Mouse (Mus musculus): Measurements from ENCODE around the gene Tmem135. TPM values are rescaled to one million over a fixed set of nuclear protein-coding genes. Genes with fewer than 3 reads are reported as not detected.
A peak's percentile ranks its signal among the peaks of the same experiment; 100 is the strongest.
"Not testable (repeated sequence)": the region's sequence is repeated elsewhere in the genome, so short reads cannot be mapped to it uniquely, and the experiment has no call there.

Gene Tmem135
- polyA plus RNA-seq, 1 experiment from 2014 or later, result 24.5 TPM

GRCm38 (mm10) chr7:89336434-89336833 lies 67.6 kb downstream of the Tmem135 start:
- Histone ChIP-seq H3K36me3 (no peaks in the 10 kb centered on the region), H3K27me3 (no peaks in the 10 kb centered on the region), H3K9me3 (no peaks in the 10 kb centered on the region), H3K9ac (no peak overlapping the region), H3K4me1 (replicated peaks) (peaks cover 36% of the 10 kb centered on the region), H3K27ac (no peak overlapping the region), H3K4me3 (no peak overlapping the region), H3K4me2 (peak overlapping the region; percentile 78)
- 96% methylated on average over 1 of the region's 1 CpGs for WGBS
- no peak for ATAC-seq (ENCODE audit: low FRiP score)

- Histone ChIP-seq H3K4me2 (no peak overlapping the region), H3K36me3 (peaks cover 5% of the 10 kb centered on the region; the same call in 1 of the 2 replicates)
- no peak for ATAC-seq (ENCODE audit: low FRiP score)
Observed at GRCm38 (mm10) chr7:89335316-89335715, 68.7 kb downstream of the Tmem135 start.

GRCm38 (mm10) chr7:89329896-89330295 lies 74.1 kb downstream of the Tmem135 start:
- no peaks in the 10 kb centered on the region for H3K4me1 ChIP-seq (replicated peaks)
- peaks cover 5% of the 10 kb centered on the region; the same call in 1 of the 2 replicates for H3K36me3 ChIP-seq
- H3K4me3 ChIP-seq, result no peak overlapping the region
- no peak overlapping the region for H3K9ac ChIP-seq
- no peak overlapping the region for H3K27ac ChIP-seq
- no peaks in the 10 kb centered on the region for H3K9me3 ChIP-seq
- WGBS, result 95% methylated on average over 1 of the region's 1 CpGs
- H3K4me2 ChIP-seq, result no peak overlapping the region
- H3K27me3 ChIP-seq, result no peaks in the 10 kb centered on the region
- ATAC-seq (ENCODE audit: low FRiP score), result no peak

More at GRCm38 (mm10) chr7:89335316-89335715, 68.7 kb downstream of the Tmem135 start:
- peaks cover 36% of the 10 kb centered on the region for H3K4me1 ChIP-seq (replicated peaks)
- H3K9ac ChIP-seq, result no peak overlapping the region
- H3K9me3 ChIP-seq, result no peaks in the 10 kb centered on the region
- H3K4me3 ChIP-seq, result no peak overlapping the region
- no peak overlapping the region for H3K27ac ChIP-seq
- H3K27me3 ChIP-seq, result no peaks in the 10 kb centered on the region

GRCm38 (mm10) chr7:89327731-89328130 lies 76.3 kb downstream of the Tmem135 start:
- Histone ChIP-seq H3K9ac (no peak overlapping the region), H3K4me2 (no peak overlapping the region), H3K27me3 (no peaks in the 10 kb centered on the region), H3K4me1 (replicated peaks) (no peaks in the 10 kb centered on the region), H3K27ac (no peak overlapping the region), H3K36me3 (peaks cover 5% of the 10 kb centered on the region; the same call in 1 of the 2 replicates), H3K4me3 (no peak overlapping the region), H3K9me3 (no peaks in the 10 kb centered on the region)
- 92% methylated on average over 5 of the region's 5 CpGs for WGBS
- no peak for ATAC-seq (ENCODE audit: low FRiP score)

GRCm38 (mm10) chr7:89326761-89327160 lies 77.3 kb downstream of the Tmem135 start:
- H3K4me3 ChIP-seq, result no peak overlapping the region
- no peak overlapping the region for H3K27ac ChIP-seq
- no peak overlapping the region for H3K4me2 ChIP-seq
- WGBS, result 82% methylated on average over 4 of the region's 4 CpGs
- no peaks in the 10 kb centered on the region for H3K27me3 ChIP-seq
- no peaks in the 10 kb centered on the region for H3K4me1 ChIP-seq (replicated peaks)
- peaks cover 5% of the 10 kb centered on the region; the same call in 1 of the 2 replicates for H3K36me3 ChIP-seq
- ATAC-seq (ENCODE audit: low FRiP score), result no peak
- no peak overlapping the region for H3K9ac ChIP-seq
- no peaks in the 10 kb centered on the region for H3K9me3 ChIP-seq

GRCm38 (mm10) chr7:89326202-89326601 lies 77.8 kb downstream of the Tmem135 start:
- no peak overlapping the region for H3K27ac ChIP-seq
- no peaks in the 10 kb centered on the region for H3K4me1 ChIP-seq (replicated peaks)
- H3K9me3 ChIP-seq, result no peaks in the 10 kb centered on the region
- no peaks in the 10 kb centered on the region for H3K27me3 ChIP-seq
- no peak overlapping the region for H3K4me3 ChIP-seq
- peaks cover 5% of the 10 kb centered on the region; the same call in 1 of the 2 replicates for H3K36me3 ChIP-seq
- H3K4me2 ChIP-seq, result no peak overlapping the region
- ATAC-seq (ENCODE audit: low FRiP score), result no peak
- no peak overlapping the region for H3K9ac ChIP-seq
- 92% methylated on average over 5 of the region's 5 CpGs for WGBS

GRCm38 (mm10) chr7:89322741-89323140 lies 81.3 kb downstream of the Tmem135 start:
- H3K27me3 ChIP-seq; H3K9me3 ChIP-seq; H3K4me2 ChIP-seq; H3K27ac ChIP-seq; H3K4me1 ChIP-seq (replicated peaks); H3K9ac ChIP-seq; H3K4me3 ChIP-seq; ATAC-seq (ENCODE audit: low FRiP score); H3K36me3 ChIP-seq: not testable (repeated sequence)
- WGBS, result 79% methylated on average over 4 of the region's 4 CpGs

GRCm38 (mm10) chr7:89319351-89319750 lies 84.7 kb downstream of the Tmem135 start:
- Histone ChIP-seq H3K27me3 (no peaks in the 10 kb centered on the region), H3K4me2 (no peak overlapping the region), H3K9me3 (no peaks in the 10 kb centered on the region), H3K36me3 (no peaks in the 10 kb centered on the region), H3K4me1 (replicated peaks) (no peaks in the 10 kb centered on the region), H3K4me3 (no peak overlapping the region), H3K27ac (no peak overlapping the region), H3K9ac (no peak overlapping the region)
- 81% methylated on average over 1 of the region's 1 CpGs for WGBS
- ATAC-seq (ENCODE audit: low FRiP score), result no peak

GRCm38 (mm10) chr7:89317088-89317487 lies 86.9 kb downstream of the Tmem135 start:
- ATAC-seq (ENCODE audit: low FRiP score); H3K27ac ChIP-seq; H3K4me1 ChIP-seq (replicated peaks); H3K9ac ChIP-seq; H3K36me3 ChIP-seq; H3K4me3 ChIP-seq; H3K9me3 ChIP-seq; H3K27me3 ChIP-seq; H3K4me2 ChIP-seq: not testable (repeated sequence)
- WGBS, result 95% methylated on average over 1 of the region's 1 CpGs

- Histone ChIP-seq H3K4me2 (no peak overlapping the region), H3K27ac (no peak overlapping the region), H3K36me3 (0 out of 2 replicates have a peak, but pooled peaks cover 3% of the 10 kb centered on the region), H3K27me3 (no peaks in the 10 kb centered on the region), H3K9ac (no peak overlapping the region), H3K9me3 (0 out of 2 replicates have a peak, but pooled peaks cover 4% of the 10 kb centered on the region), H3K4me1 (replicated peaks) (no peaks in the 10 kb centered on the region), H3K4me3 (no peak overlapping the region)
- 94% methylated on average over 3 of the region's 3 CpGs for WGBS
- ATAC-seq (ENCODE audit: low FRiP score), result no peak
Observed at GRCm38 (mm10) chr7:89316112-89316511, 87.9 kb downstream of the Tmem135 start.

- Histone ChIP-seq H3K27ac (no peak overlapping the region), H3K4me1 (replicated peaks) (0 out of 2 replicates have a peak, but pooled peaks cover 3% of the 10 kb centered on the region), H3K9ac (no peak overlapping the region), H3K4me2 (no peak overlapping the region), H3K9me3 (0 out of 2 replicates have a peak, but pooled peaks cover 4% of the 10 kb centered on the region), H3K36me3 (0 out of 2 replicates have a peak, but pooled peaks cover 3% of the 10 kb centered on the region), H3K4me3 (no peak overlapping the region), H3K27me3 (no peaks in the 10 kb centered on the region)
- no peak for ATAC-seq (ENCODE audit: low FRiP score)
- 87% methylated on average over 1 of the region's 1 CpGs for WGBS
Observed at GRCm38 (mm10) chr7:89311555-89311954, 92.5 kb downstream of the Tmem135 start.

- 0 out of 2 replicates have a peak, but pooled peaks cover 4% of the 10 kb centered on the region for H3K9me3 ChIP-seq
- H3K4me3 ChIP-seq, result no peak overlapping the region
- 85% methylated on average over 3 of the region's 3 CpGs for WGBS
Observed at GRCm38 (mm10) chr7:89308926-89309325, 95.1 kb downstream of the Tmem135 start.

GRCm38 (mm10) chr7:89308238-89308637 lies 95.8 kb downstream of the Tmem135 start:
- Histone ChIP-seq H3K36me3 (peaks cover 5% of the 10 kb centered on the region), H3K9ac (no peak overlapping the region), H3K4me1 (replicated peaks) (0 out of 2 replicates have a peak, but pooled peaks cover 3% of the 10 kb centered on the region), H3K27ac (no peak overlapping the region), H3K9me3 (0 out of 2 replicates have a peak, but pooled peaks cover 4% of the 10 kb centered on the region), H3K4me3 (no peak overlapping the region), H3K27me3 (no peaks in the 10 kb centered on the region), H3K4me2 (no peak overlapping the region)
- 88% methylated on average over 11 of the region's 11 CpGs for WGBS
- ATAC-seq (ENCODE audit: low FRiP score), result no peak

More at GRCm38 (mm10) chr7:89308926-89309325, 95.1 kb downstream of the Tmem135 start:
- H3K4me2 ChIP-seq, result no peak overlapping the region
- H3K27me3 ChIP-seq, result no peaks in the 10 kb centered on the region
- ATAC-seq (ENCODE audit: low FRiP score), result no peak
- 0 out of 2 replicates have a peak, but pooled peaks cover 3% of the 10 kb centered on the region for H3K4me1 ChIP-seq (replicated peaks)
- H3K36me3 ChIP-seq, result 0 out of 2 replicates have a peak, but pooled peaks cover 3% of the 10 kb centered on the region
- H3K9ac ChIP-seq, result no peak overlapping the region
- no peak overlapping the region for H3K27ac ChIP-seq

All from hindbrain, embryonic 13.5 days (tissue).